Mouse (Mus musculus) brown adipose tissue, adult 24 weeks (tissue): ENCODE results near the gene Fry. TPM values are rescaled to one million over a fixed set of nuclear protein-coding genes. Genes with fewer than 3 reads are reported as not detected.
"Not testable (repeated sequence)": the region's sequence is repeated elsewhere in the genome, so short reads cannot be mapped to it uniquely, and the experiment has no call there.

Experiments
- H3K27ac ChIP-seq: fragments of 200-500 bp; replicated peaks from 2 replicates; pipeline ENCODE4 v1.5.1; 2012; ENCODE audit warnings: low read depth, mild to moderate bottlenecking, low read length
- H3K4me1 ChIP-seq: fragments of 200-500 bp; 2 replicates; pipeline ENCODE4 v1.6.1; 2012; ENCODE audit warnings: low read length, mixed read lengths; ENCODE audit not compliant: control insufficient read depth, insufficient read depth, insufficient read length
- H3K4me3 ChIP-seq: fragments of 200-500 bp; 2 replicates; pipeline ENCODE4 v1.5.1; 2012; ENCODE audit warnings: low read depth, mild to moderate bottlenecking, low read length, moderate library complexity; ENCODE audit not compliant: insufficient read depth
- polyA plus RNA-seq: library from polyadenylated mRNA; stranded (reverse); fragments of >200 nt; gene quantifications from 2 replicates; pipeline ENCODE4 v1.2.4, GENCODE M21; 2012; ENCODE audit not compliant: missing spikeins, insufficient read depth, insufficient read length

The Fry gene
- polyA plus RNA-seq, 1 experiment, result 39.7 TPM

- H3K27ac ChIP-seq, H3K4me1 ChIP-seq, H3K4me3 ChIP-seq: not testable (repeated sequence)
Observed at GRCm38 (mm10) chr5:150491573-150492173, 373.2 kb downstream of the Fry start.

GRCm38 (mm10) chr5:150495792-150496191, 377.3 kb downstream of the Fry start:
- Histone ChIP-seq H3K4me3 (no peak overlapping the region), H3K4me1 (no peaks in the 10 kb centered on the region), H3K27ac (no peak overlapping the region)

- no peaks in the 10 kb centered on the region for H3K4me1 ChIP-seq
- H3K27ac ChIP-seq, result no peak overlapping the region
- no peak overlapping the region for H3K4me3 ChIP-seq
Observed at GRCm38 (mm10) chr5:150510451-150511225, 392.2 kb downstream of the Fry start.

- H3K27ac ChIP-seq, result no peak overlapping the region
- H3K4me3 ChIP-seq, result no peak overlapping the region
- H3K4me1 ChIP-seq, result no peaks in the 10 kb centered on the region
Observed at GRCm38 (mm10) chr5:150513264-150513663, 394.8 kb downstream of the Fry start.

- Histone ChIP-seq H3K4me3 (no peak overlapping the region), H3K4me1 (no peaks in the 10 kb centered on the region), H3K27ac (no peak overlapping the region)
Observed at GRCm38 (mm10) chr5:150514027-150514426, 395.6 kb downstream of the Fry start.

- Histone ChIP-seq H3K4me1 (no peaks in the 10 kb centered on the region), H3K4me3 (no peak within 1 kb of the TSS), H3K27ac (no peak within 1 kb of the TSS)
Observed at GRCm38 (mm10) chr5:150518064-150518463, 399.6 kb downstream of the Fry start, which contains the start of gene Zar1l. Zar1l (minus strand) TSS chr5:150518164.

GRCm38 (mm10) chr5:150519551-150519950, 401.1 kb downstream of the Fry start:
- H3K27ac ChIP-seq, result no peak overlapping the region
- no peaks in the 10 kb centered on the region for H3K4me1 ChIP-seq
- no peak overlapping the region for H3K4me3 ChIP-seq

- Histone ChIP-seq H3K4me3 (peak within 1 kb of the TSS; percentile 85), H3K27ac (peak within 1 kb of the TSS; percentile 57), H3K4me1 (no peaks in the 10 kb centered on the region)
Observed at GRCm38 (mm10) chr5:150521937-150522866, 403.8 kb downstream of the Fry start, which contains the start of gene Brca2. Brca2 (plus strand) TSS chr5:150522630.

GRCm38 (mm10) chr5:150522867-150523234, 404.4 kb downstream of the Fry start:
- no peak overlapping the region for H3K27ac ChIP-seq

GRCm38 (mm10) chr5:150525239-150525638, 406.8 kb downstream of the Fry start:
- Histone ChIP-seq H3K4me3 (no peak overlapping the region), H3K4me1 (no peaks in the 10 kb centered on the region), H3K27ac (no peak overlapping the region)

More at GRCm38 (mm10) chr5:150522867-150523234, 404.4 kb downstream of the Fry start:
- peak overlapping the region; percentile 85 for H3K4me3 ChIP-seq
- no peaks in the 10 kb centered on the region for H3K4me1 ChIP-seq

- H3K27ac ChIP-seq, result no peak overlapping the region
- no peaks in the 10 kb centered on the region for H3K4me1 ChIP-seq
- no peak overlapping the region for H3K4me3 ChIP-seq
Observed at GRCm38 (mm10) chr5:150541302-150541701, 422.9 kb downstream of the Fry start.

- H3K4me1 ChIP-seq, result no peaks in the 10 kb centered on the region
Observed at GRCm38 (mm10) chr5:150543184-150543583, 424.7 kb downstream of the Fry start.

More at GRCm38 (mm10) chr5:150543184-150543583, 424.7 kb downstream of the Fry start:
- H3K27ac ChIP-seq, result no peak overlapping the region
- H3K4me3 ChIP-seq, result no peak overlapping the region
